Mouse (Mus musculus) lung, embryonic 16.5 days (tissue): ENCODE measurements around the gene Wdr34. TPM values are rescaled to one million over a fixed set of nuclear protein-coding genes. Genes with fewer than 3 reads are reported as not detected.

Experiments used
- ATAC-seq: fragments of 200-750 bp; cut with Nextera tagmentation; 2 replicates; pipeline ENCODE4 v1.8.0; 2017; ENCODE audit warnings: low read depth, mild to moderate bottlenecking, moderate library complexity
- H3K27ac ChIP-seq: fragments of 300-500 bp; sonication (generic); 2 replicates; pipeline ENCODE4 v1.5.1; 2014; ENCODE audit warnings: mild to moderate bottlenecking, control low read depth, low read length
- H3K27me3 ChIP-seq: fragments of 300-500 bp; sonication (generic); 2 replicates; pipeline ENCODE4 v1.6.1; 2014; ENCODE audit warnings: low read depth, low read length, mixed read lengths; ENCODE audit not compliant: control insufficient read depth, insufficient read depth
- H3K36me3 ChIP-seq: fragments of 300-500 bp; sonication (generic); 2 replicates; pipeline ENCODE4 v1.6.1; 2014; ENCODE audit warnings: low read length; ENCODE audit not compliant: control insufficient read depth, insufficient read depth
- H3K4me1 ChIP-seq: fragments of 300-500 bp; sonication (generic); replicated peaks from 2 replicates; pipeline ENCODE4 v1.6.1; 2014; ENCODE audit warnings: low read length, mixed read lengths; ENCODE audit not compliant: control insufficient read depth, insufficient read depth
- H3K4me2 ChIP-seq: fragments of 300-500 bp; sonication (generic); 2 replicates; pipeline ENCODE4 v1.6.1; 2014; ENCODE audit warnings: low read depth, low read length, control low read depth
- H3K4me3 ChIP-seq: fragments of 300-500 bp; sonication (generic); 2 replicates; pipeline ENCODE4 v1.5.1; 2014; ENCODE audit warnings: mild to moderate bottlenecking, low read length, control low read depth
- H3K9ac ChIP-seq: fragments of 300-500 bp; sonication (generic); 2 replicates; pipeline ENCODE4 v1.6.1; 2014; ENCODE audit warnings: low read length, control low read depth
- H3K9me3 ChIP-seq: fragments of 300-500 bp; sonication (generic); 2 replicates; pipeline ENCODE4 v1.6.1; 2016; ENCODE audit warnings: low read length; ENCODE audit not compliant: control insufficient read depth
- WGBS: fragments of 180-500 bp; shearing (Covaris S2); extraction: QIAGEN DNeasy Blood & Tissue Kit; methylation state at CpG from one replicate; pipeline ENCODE4 v1.1.7; 2014; 5-methylcytosine and 5-hydroxymethylcytosine counted together
- microRNA-seq: library from miRNA; unstranded; fragments of <30 nt; microRNA quantifications from one replicate; pipeline ENCODE4, GENCODE M21; 2016
- polyA plus RNA-seq: library from polyadenylated mRNA; unstranded; fragments of >200 nt; fragmentation: Nextera tagmentation; extraction: Ambion mirVana; gene quantifications from 2 replicates; pipeline ENCODE4 v1.2.1, GENCODE M21; 2015

Gene Wdr34
- polyA plus RNA-seq, 1 experiment from 2014 or later: 32.9 TPM

GRCm38 (mm10) chr2:30014326-30014966, 34.2 kb downstream of the Wdr34 start:
- Histone ChIP-seq H3K9me3 (no peaks in the 10 kb centered on the region), H3K4me3 (no peak overlapping the region), H3K36me3 (peaks cover 77% of the 10 kb centered on the region), H3K27ac (no peak overlapping the region), H3K4me2 (no peak overlapping the region), H3K27me3 (no peaks in the 10 kb centered on the region), H3K4me1 (no peaks in the 10 kb centered on the region), H3K9ac (no peak overlapping the region)
- WGBS: 59% methylated on average over 11 of the region's 11 CpGs
- ATAC-seq: peak; percentile 47

GRCm38 (mm10) chr2:30010840-30011281, 37.8 kb downstream of the Wdr34 start:
- H3K27ac ChIP-seq: no peak overlapping the region
- H3K4me1 ChIP-seq: no peaks in the 10 kb centered on the region
- 77% methylated on average over 8 of the region's 8 CpGs for WGBS
- H3K4me2 ChIP-seq: no peak overlapping the region
- H3K9me3 ChIP-seq: no peaks in the 10 kb centered on the region
- H3K27me3 ChIP-seq: no peaks in the 10 kb centered on the region
- H3K9ac ChIP-seq: no peak overlapping the region
- no peak overlapping the region for H3K4me3 ChIP-seq
- no peak for ATAC-seq
- peaks cover 75% of the 10 kb centered on the region for H3K36me3 ChIP-seq

GRCm38 (mm10) chr2:30009101-30009500, 39.6 kb downstream of the Wdr34 start:
- H3K36me3 ChIP-seq: peaks cover 79% of the 10 kb centered on the region
- H3K27ac ChIP-seq: no peak overlapping the region
- WGBS: 21% methylated on average over 1 of the region's 1 CpGs
- no peaks in the 10 kb centered on the region for H3K27me3 ChIP-seq
- no peak overlapping the region for H3K4me2 ChIP-seq
- no peaks in the 10 kb centered on the region for H3K4me1 ChIP-seq
- no peak overlapping the region for H3K4me3 ChIP-seq
- ATAC-seq: no peak
- no peak overlapping the region for H3K9ac ChIP-seq
- H3K9me3 ChIP-seq: no peaks in the 10 kb centered on the region

- Histone ChIP-seq H3K36me3 (peaks cover 71% of the 10 kb centered on the region), H3K4me3 (no peak overlapping the region), H3K4me2 (no peak overlapping the region), H3K27me3 (no peaks in the 10 kb centered on the region), H3K9me3 (no peaks in the 10 kb centered on the region), H3K4me1 (no peaks in the 10 kb centered on the region), H3K27ac (no peak overlapping the region), H3K9ac (no peak overlapping the region)
- 46% methylated on average over 2 of the region's 2 CpGs for WGBS
- ATAC-seq: no peak
Measured at GRCm38 (mm10) chr2:29991962-29992361, 56.7 kb downstream of the Wdr34 start.

Small RNA genes lying within 50 kb of the gene (microRNA-seq; reads per million reads assigned to microRNA genes)
- gene Mir6997: not detected

Other genes with a start within 250 kb of the Wdr34 start
- 11.7 and 13.3 TPM in 2 replicates for gene Slc27a4, start 246.2 kb downstream of the Wdr34 start, polyA plus RNA-seq
- gene Urm1, start 228.8 kb downstream of the Wdr34 start, polyA plus RNA-seq: 24.8 and 31.0 TPM in 2 replicates
- 14.8 and 17.6 TPM in 2 replicates for gene Cercam, start 179.7 kb downstream of the Wdr34 start, polyA plus RNA-seq
- gene Odf2, start 159.7 kb downstream of the Wdr34 start, polyA plus RNA-seq: 60.8 and 62.3 TPM in 2 replicates
- 70.4 and 70.9 TPM in 2 replicates for gene Gle1, start 113.5 kb downstream of the Wdr34 start, polyA plus RNA-seq
- 98.4 and 109 TPM in 2 replicates for gene Sptan1, start 83.3 kb downstream of the Wdr34 start, polyA plus RNA-seq
- gene Set, start 8.5 kb upstream of the Wdr34 start, polyA plus RNA-seq: 350 and 369 TPM in 2 replicates
- gene Pkn3, start 28.8 kb upstream of the Wdr34 start, polyA plus RNA-seq: 14.2 and 16.7 TPM in 2 replicates
- 32.0 and 33.5 TPM in 2 replicates for gene Zdhhc12, start 44.8 kb upstream of the Wdr34 start, polyA plus RNA-seq
- gene Zer1, start 75.7 kb upstream of the Wdr34 start, polyA plus RNA-seq: 6.1 and 7.8 TPM in 2 replicates
- gene Tbc1d13, start 84.9 kb upstream of the Wdr34 start, polyA plus RNA-seq: 5.2 and 5.7 TPM in 2 replicates
- 12.0 and 13.3 TPM in 2 replicates for gene Endog, start 122.6 kb upstream of the Wdr34 start, polyA plus RNA-seq
- 66.6 TPM in 2 replicates for gene Spout1, start 129.6 kb upstream of the Wdr34 start, polyA plus RNA-seq
- 12.7 and 12.9 TPM in 2 replicates for gene Kyat1, start 157.0 kb upstream of the Wdr34 start, polyA plus RNA-seq
- gene Lrrc8a, start 188.8 kb upstream of the Wdr34 start, polyA plus RNA-seq: 41.9 and 42.0 TPM in 2 replicates
- gene Gm28035, start 191.7 kb upstream of the Wdr34 start, polyA plus RNA-seq: 0.16 and 0.18 TPM in 2 replicates
- 7.4 and 8.2 TPM in 2 replicates for gene Phyhd1, start 217.3 kb upstream of the Wdr34 start, polyA plus RNA-seq
- gene Gm28038, start 232.2 kb upstream of the Wdr34 start, polyA plus RNA-seq: not detected in 2 replicates
- gene Dolk, start 237.5 kb upstream of the Wdr34 start, polyA plus RNA-seq: 30.3 and 31.4 TPM in 2 replicates
- gene Nup188, start 237.5 kb upstream of the Wdr34 start, polyA plus RNA-seq: 30.5 and 33.6 TPM in 2 replicates